Mouse (Mus musculus) B cell, adult 2 months (primary cell): ENCODE data around the gene Rab31.

Experiments
- DNase-seq, 2 experiments: peaks; one replicate each; pipeline ENCODE4 v3.0.0; 2022

Rab31 gene

DNA sequence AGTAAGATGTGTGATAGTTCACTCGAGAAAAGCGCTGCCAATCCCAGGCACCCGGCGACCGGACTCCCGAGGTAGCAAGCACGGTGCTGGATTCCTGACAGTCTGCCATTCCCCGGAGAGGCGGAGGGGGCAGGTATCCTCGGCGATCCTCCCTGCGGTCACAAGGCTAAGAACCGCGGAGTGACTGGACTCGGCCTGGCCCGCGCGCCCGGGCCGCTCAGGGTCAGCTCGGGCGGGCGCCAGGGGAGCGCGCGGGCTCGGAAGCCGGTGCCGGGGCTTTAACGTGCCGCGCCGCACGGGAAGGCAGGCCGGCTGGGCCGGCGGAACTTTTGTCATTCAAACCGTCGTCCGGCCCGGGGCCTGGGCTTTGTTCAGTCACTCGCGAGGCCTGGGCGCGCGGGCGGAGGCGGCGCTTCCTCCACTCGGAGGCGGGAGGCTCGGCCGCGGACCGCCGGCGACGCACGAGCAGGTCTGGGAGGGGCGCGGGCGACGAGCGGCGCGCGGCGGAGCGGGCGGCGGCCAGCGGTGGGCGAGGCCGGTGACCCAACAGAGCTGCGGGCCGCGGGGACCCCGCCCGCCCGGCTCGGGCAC is 10.1 kb upstream of the Rab31 start, which contains the start of gene Ppp4r1:
Gene Ppp4r1, plus strand, starts transcription at position 23 of the 591 bp plus-strand sequence.
- DNase-seq = peak; percentile 67 to 76

DNA sequence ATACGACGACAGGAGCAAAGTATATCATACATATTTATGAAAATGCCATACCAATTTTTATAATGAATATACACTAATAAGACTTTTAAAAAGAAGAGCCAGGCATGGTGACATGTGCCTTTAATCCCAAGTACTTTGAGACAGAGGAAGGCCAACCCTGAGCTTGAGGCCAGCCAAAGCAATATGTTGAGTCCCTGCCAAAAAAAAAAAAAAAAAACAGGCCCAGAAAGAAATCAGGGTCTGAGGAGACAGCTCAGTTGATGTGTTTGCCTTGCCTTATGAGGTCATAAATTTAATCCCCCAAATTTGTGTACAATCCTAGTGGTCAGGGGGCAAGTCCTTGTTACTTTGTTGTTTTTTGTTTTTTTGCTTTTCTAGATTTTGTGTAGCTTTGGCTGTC is 8.4 kb upstream of the Rab31 start:
- DNase-seq = no peak

DNA sequence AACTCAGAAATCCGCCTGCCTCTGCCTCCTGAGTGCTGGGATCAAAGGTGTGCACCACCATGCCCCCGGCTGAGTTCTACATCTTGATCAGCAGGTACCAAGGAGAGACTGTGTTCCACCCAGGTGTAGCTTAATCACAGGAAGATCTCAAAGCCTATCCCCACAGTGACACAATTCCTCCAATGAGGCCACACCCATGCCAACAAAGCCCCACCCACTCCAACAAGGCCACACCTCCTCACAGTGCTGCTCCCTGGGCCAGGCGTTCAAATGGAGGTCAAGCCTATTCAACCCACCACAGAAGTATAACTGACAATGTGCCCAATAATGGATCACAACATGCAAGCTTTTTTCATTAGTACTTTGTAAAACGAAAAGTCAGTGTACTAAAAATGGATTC is 4.9 kb upstream of the Rab31 start:
- DNase-seq = peak; percentile 20 to 23

DNA sequence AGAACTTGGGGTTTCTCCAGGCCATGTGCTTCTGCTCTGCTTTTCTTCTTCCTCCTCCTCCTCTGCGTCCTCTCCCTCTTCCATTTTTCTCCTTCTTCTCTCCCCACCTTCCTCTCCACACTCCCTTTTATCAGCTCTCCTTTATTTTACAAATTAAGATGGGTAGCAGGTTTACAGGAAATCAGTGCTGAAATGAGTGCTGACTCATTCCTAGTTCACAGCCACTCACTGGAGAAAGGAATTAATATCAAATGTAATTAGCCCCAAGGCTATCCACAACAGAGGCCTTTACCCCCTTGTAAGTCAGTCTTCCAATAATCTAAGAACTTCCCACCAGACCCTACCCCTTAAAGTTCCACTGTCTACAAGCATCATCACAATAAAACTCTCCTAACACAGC is 3.7 kb upstream of the Rab31 start:
- DNase-seq = no peak

DNA sequence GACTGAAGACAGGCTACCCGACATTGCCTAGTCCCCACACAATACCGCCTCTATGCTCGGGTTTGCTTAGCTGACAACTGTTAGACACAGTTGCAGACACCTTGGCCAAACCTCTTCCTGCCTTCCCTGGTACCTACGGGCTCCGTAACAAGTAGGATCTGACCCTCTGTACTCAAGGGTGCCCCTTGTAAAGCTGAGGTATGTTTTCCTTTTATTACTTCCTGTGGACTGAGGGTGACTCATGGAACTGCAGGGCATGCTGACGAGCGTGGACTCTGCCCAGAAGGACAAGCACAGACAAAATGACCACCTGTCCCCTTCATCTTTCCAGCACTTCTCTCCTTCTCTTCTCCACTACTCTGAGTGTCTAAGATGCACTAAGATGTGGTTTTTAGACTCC is 1.9 kb upstream of the Rab31 start:
- DNase-seq = no peak

DNA sequence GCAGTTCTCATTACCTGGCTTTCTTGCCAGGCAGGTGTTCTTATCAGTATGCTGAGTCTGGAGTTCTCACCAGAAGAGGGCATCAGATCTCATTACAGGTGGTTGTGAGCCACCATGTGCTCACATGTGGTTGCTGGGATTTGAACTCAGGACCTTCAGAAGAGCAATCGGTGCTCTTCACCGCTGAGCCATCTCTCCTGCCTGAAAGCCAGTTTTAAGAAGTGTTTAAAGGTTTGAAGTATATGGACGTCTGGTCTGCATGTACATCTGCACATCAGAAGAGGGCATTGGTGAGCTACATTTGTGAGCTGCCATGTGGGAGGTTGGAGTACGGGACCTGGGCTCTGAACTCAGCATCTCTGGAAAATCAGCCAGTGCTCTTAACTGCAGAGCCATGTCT is 1.1 kb upstream of the Rab31 start:
- no peak for DNase-seq

DNA sequence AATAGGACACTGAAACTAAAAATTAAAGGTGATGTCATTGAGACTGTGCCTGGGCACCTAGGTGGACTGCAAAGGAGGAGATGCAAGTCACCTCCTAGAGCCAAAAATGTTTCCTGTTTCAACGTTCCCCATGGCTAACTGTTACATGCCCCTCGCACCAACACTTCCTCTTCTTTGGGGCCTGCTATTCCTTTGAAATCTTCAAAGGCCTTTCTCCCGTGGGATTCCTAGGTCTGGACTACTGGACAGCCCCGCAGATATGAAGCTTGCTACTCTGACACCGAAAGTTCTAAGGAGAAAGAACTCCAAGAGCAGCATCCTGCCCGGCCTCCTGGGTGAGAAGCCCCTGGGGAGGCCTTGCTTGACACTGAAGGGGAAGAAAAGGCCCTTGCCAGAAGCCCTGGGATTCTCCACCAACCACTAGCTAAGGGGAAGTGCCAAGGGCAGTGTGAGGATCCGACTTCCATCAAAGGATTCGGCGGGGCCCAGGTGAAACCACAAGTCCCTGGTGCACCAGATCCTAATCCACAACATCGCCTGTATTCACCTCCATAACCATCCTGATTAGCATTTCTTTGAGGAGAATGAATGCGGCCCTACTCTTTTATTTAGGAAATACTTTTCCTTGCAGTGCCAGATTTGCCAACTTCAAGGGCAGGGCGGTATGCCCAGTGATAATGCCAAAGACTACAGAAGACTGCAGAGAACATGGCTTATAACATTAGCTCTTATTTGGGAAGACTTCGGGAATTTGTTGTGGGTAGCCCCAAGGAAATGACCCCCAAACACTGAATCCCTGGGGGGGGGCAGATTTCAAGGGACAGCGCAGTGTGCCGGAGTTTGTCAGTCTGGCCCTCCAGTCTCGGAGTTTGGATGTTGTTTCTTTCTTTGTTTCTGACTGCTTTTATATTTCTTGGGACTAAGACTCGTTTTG is 1.3 kb downstream of the Rab31 start:
- peak; percentile 50 to 53 for DNase-seq

DNA sequence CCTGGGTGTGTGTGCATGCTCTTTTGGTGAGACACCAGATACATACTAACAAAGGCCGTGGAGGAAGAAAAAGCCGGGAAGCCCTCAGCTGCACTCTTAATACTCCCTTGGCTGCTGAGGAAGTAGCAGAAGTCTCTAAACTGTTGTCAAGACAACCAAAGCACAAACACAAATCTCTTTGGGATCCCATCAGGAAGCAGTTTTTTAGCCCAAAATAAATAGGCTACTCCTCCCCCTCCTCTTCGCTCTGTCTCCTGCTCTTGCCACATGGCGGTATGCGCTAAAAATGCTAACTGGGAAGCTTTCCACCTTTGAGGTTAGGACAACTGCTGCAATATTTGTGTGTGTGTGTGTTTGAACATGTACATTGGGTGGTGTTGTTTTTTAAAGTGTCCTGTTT is 4.1 kb downstream of the Rab31 start:
- DNase-seq = no peak

DNA sequence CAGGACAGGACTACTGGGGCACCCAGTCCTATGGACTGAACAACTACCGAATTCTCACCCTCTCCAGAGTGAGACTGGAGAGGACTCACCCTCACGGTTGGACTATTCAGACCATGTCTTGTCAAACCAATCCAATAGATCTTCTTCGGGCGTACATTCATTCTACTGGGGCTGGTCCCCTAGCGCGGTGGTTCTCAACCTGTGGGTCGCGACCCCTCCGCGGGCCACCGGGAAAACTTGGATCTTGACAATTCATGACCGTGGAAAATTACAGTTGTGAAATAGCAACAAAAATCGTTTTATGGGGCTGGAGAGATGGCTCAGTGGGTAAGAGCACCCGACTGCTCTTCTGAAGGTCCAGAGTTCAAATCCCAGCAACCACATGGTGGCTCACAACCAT is 9.3 kb downstream of the Rab31 start:
- no peak for DNase-seq

DNA sequence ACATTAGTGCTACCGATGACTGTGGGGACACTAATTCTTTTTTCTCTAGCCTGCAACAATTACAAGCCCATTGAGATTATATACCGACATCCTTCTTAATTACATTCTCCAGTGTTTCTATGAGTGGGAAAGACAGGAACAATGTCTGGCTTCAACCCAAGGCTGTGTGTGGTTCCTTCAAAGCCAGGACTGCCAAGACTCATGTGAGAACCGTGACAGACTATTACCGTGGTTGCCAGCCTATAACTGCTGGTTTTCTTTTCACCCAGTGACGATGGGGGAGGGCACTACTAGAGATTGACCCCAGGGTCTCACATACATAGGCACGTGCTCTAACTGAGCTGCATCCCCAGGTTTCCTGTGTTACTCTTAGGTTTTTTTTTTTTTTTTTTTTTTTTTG is 15.4 kb downstream of the Rab31 start:
- DNase-seq = no peak

DNA sequence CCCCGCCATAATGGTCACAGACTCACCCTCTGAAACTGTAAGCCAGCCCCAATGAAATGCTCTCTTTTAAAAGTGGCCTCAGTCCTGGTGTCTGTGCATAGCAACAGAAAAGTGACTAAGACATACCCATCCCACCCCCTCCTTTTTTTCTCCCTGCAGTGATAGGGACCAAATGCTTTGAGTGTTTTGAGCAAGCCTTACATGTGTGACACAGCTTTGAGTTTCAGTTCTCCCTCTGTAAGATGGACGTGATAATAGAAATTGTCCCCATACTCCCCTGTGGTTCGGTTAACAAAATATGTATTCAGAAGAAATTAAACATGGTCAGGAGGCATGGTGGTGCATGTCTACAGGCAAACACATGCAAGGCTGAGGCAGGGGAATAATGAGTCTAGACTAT is 16.7 kb downstream of the Rab31 start:
- DNase-seq = no peak

DNA sequence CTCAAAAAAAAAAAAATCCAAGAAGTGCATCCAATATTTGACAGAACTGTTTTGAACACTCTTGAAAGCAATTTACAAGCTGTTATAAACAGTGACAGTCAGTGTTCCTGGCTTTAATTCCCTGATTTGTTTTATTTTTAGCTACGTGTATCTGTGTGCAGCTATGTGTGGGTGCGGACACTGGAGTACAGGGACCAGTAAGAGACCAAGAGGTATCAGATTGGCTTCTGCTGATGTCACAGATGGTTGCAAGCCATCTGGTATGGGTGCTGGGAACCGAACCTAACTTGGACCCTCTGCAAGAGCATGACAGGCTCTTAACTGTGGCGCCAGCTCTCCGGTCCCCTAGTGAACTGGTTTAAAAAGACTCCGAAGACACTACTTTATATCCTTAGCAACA is 19.4 kb downstream of the Rab31 start:
- no peak for DNase-seq

DNA sequence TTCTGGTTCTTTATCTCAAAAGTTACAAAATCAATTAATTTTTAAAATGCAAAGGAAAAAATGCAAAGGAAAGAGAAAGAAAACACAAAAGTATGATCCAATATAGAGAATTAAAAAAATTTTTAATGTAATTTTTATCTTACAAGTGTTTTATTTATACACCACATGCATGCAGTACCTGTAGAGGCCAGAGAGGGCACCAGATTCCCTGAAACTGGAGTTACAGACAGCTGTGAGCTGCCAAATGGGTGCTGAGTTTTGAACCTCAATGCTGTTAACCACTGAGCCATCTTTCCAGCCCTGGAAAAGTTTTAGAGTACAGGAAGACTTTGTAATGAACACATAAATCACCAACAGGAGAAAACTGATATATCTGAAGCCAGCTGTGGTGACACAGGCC is 22.3 kb downstream of the Rab31 start:
- peak; percentile 50 to 56 for DNase-seq

DNA sequence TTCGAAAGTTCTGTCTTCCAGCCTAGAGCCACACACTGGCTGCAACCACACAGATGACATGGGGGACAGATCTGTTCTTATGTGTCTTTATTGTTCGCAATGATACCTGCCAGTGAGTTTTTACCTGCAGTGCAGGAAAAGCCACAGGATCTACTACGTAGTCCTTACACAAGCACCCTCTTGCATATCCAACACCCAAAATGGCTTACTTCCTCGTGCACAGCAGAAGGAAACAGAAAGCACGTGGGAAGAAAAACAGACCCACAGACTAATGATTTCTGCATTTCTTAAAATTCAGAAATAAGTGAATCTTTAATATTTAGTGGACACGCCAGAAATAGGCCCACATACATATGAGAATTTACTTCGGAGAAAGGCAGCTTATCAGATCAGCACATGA is 22.7 kb downstream of the Rab31 start:
- DNase-seq = no peak

DNA sequence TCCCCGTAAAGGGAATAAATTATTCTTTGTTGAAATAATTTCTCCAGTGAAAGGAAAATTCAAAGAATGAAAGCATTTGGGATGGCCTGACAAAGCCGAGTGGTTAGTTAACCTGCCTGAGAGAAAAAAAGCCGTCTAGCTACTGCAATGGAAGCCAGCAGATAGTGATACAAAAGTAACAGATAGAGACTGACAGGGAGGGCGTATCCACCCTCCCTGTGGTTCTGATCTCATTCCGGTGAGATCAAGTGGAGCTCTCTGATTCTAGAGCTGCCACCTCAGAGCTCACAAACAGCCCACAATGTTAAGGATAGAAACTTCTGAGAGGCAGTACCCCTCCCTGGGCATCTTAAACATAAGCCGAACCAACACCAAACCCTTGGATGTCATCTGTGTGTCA is 23.6 kb downstream of the Rab31 start:
- no peak for DNase-seq

DNA sequence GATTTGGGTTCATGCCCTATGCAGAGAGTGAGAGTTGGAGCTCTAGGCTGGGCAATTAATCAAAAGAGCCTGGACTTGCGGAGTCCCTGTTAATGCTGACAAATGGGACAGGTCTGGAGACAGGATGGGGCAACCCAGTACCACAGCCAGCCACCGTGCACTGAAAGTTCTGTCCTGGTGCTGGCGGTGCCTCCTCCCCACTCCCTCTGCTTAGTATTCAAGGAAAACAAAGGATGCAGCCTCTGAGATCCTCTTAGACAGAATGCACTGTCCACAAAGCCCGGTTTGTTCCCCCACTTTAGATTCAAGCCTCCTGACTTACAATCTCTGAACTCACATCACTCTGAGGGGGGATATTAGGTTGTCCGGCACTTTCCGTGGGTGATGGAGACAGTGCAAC is 26.2 kb downstream of the Rab31 start:
- no peak for DNase-seq

DNA sequence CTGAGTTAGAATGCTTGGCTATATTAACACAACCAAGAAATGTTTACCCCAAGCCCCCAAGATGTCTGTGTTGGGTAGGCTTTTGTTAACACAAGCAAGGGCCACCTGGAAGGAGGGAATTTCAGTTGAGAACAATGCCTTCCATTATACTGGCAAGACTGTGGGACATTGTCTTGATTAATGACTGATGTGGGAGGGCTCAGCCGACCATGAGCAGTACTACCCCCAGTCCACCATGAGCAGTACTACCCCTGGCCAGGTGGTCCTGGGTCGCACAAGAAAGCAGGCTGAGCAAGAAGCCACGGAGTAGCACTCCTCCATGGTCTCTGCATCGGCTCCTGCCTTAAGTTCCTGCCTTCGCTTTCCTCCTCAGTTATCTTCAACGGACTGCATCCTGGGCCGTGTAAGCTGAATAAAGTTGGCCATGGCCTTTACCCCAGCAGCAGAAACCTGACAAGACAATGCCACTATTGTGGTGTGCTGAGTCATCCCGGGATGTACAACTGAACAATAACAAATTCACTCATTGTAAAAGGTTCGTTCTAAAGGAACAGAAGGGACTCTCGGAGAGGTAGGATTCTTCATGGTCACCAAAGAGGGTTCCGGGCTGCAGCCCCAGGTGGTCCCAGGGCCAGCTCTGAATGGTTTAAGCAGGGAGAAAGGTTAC is 28.8 kb downstream of the Rab31 start:
- DNase-seq = no peak

DNA sequence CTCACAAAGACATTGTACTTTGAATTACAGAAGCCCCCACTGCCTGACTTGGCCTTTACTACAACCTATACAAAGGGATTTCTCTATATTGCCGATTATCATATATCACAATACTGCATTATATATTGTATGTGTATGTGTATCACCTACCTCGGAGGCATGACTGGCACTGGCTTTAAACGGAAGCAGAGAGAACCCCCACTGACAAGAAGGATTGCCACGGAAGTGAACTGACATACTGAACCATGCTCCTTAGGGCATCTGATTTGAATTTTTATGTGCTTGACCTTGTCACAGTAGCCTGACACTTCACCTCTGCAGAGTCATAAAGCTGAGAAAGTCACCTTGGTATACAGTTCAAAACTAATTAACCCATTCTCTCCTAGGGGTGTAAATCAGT is 29.6 kb downstream of the Rab31 start:
- DNase-seq = no peak

DNA sequence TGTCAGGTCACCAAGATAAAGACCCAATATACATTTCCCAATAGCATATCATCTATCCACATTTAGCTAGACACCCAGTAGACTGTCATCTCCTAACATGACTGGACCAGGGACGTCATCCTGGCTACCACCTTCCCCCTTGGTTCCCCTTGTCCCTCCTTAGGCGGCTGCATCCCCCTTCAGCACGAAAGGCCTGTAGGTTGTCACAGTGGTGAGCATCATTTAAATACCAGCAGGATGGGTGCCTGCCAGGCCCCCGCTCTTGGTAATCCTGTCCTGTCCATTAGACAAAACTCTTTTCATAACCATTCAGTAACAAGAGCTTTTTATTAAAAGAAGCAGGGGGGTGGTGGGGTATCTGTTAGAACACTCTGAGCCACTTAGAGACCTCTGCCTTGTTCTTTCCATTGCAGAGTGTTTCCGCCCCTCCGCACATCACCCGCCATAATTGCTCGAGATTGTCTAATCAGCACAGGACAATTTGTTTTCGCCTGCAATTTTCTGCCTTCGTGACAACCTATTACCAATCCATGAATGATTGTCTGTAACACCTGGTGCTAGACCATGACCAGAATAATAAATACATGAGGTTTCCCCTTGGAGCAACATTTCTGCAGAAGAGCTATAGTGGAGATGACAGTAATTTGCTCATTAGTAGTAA is 30.2 kb downstream of the Rab31 start:
- DNase-seq = no peak

DNA sequence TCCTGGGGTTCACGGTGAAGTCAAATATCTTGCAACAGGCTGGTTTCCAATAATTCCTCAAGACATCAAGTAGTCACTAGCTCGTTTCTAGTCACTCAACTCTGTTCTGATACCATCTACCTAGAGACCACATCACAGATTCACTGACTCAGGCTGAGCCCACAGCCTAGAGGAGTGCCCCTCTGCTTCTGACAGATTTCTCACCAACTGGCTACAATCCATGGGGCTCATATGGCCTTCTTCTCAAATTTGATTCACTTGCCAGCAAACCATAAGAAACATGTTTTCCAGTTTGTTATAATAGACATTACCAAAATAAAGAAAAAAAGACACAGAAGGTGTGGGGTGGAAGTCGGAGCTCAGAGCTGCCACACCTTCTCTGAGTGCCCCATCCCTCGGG is 31.0 kb downstream of the Rab31 start:
- no peak for DNase-seq

DNA sequence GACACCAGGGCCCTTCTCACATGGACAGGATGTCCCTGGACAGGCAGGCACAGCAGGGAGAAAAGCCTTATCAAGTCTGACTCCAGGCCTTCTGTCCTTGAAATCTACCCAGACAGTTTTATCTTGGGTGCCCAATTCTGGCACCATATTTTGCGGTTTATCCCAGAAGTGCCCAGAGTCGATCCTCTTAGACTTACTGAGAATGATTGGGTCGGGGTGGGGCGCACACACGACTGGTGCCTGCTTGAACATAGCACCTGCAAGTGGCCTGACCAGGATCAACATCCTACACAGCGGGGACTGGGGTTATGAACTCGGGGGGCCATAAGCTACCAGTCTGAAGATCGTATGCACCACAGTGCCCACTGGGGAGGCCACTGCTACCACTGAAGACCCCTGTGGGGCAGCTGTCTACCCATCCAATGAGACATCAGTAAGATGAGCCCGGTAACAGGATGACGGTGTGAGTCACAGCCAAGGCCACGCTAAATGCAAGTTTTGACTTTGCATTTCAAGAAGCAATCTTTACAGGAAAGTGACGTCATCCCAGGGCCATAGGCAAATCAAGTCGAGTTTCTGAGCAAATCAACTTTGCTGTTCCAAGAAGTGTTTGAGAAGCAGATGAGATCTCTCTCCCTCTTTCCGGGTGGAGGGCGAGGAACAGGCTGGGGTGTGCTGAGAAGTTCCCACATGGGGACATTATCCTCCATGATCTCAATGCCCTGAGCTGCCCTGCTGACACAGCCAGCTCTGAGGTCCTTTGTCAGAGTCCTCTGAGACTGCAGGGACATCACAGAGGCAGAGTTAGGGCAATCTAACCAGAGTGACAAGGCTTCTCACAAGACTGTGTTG is 32.5 kb downstream of the Rab31 start:
- DNase-seq = no peak

DNA sequence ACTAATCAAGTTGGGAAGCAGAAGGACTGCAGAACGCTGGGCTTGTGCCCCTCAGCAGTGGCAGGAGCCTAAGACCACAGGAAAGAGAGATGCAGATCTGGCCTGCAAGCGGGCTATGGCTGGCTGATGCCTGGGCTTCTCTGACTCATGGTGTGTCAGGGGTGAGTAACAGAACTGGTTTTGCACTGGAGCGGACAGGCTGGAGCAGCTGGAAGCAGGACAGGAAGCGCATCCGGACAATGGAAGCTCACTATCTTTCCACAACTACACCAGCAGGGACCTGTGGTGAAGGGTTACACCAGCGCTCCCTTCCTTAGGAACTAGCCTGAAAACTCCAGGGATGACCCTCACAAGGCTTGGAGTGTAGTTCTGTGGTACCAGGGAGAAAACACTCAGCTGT is 34.9 kb downstream of the Rab31 start:
- no peak for DNase-seq

DNA sequence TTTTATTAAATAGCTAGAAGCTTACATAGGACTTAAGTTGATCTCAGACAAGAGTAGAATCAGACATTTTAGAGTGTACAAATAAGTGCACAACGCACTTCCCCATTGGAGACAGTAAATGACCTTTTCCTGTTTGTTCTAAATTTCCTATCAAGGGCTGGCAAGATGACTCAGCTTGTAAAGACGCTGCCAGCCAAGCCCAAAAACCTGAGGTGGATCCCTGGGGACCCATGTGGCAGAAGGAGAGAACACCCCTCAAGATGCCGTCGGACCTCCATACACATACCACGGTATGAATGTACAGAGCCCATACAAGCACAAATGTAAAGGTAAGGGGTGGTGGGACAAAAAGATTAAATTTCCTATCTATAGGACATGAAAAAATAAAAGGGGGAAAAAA is 35.4 kb downstream of the Rab31 start:
- DNase-seq = no peak
